Mouse (Mus musculus) brain, embryonic 14.5 days (tissue): ENCODE results near the gene Nacc2.

Source experiments
- CTCF ChIP-seq: fragments of 200-500 bp; IDR thresholded peaks from 2 replicates; pipeline ENCODE4 v1.5.1; 2012; ENCODE audit warnings: inconsistent platforms, mild to moderate bottlenecking, moderate library complexity, borderline replicate concordance; ENCODE audit not compliant: insufficient read depth, insufficient read length; ENCODE audit errors: extremely low read depth
- POLR2A ChIP-seq: fragments of 200-500 bp; IDR thresholded peaks from 2 replicates; pipeline ENCODE4 v1.6.1; 2012; ENCODE audit warnings: mild to moderate bottlenecking, inconsistent platforms, borderline replicate concordance; ENCODE audit not compliant: poor library complexity, insufficient read depth, insufficient read length, severe bottlenecking; ENCODE audit errors: extremely low read depth

DNA sequence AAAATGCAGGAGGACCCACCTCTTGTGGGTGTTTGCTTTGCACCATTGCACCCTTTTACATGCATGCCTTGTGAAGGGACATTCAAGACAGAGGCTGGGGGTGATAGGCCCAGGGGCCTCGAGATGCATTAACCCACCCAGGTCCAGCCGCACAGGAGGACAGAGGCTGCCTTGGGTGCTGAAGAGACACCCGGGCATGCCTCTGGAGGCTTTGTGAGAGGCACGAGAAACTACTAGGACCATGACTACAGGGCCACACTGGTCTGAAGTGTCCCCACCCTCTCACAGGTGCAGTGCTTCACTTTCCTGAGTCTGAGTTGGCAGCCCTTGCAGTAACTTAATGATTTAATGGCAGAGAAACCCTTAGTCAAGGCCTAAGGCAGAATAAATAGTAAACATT, 22.1 kb upstream of the Nacc2 start:
- TF ChIP-seq POLR2A (no peak), CTCF (no peak)
